8 mouse cellular contexts compared by ENCODE assay signal in the genomic region with DNA sequence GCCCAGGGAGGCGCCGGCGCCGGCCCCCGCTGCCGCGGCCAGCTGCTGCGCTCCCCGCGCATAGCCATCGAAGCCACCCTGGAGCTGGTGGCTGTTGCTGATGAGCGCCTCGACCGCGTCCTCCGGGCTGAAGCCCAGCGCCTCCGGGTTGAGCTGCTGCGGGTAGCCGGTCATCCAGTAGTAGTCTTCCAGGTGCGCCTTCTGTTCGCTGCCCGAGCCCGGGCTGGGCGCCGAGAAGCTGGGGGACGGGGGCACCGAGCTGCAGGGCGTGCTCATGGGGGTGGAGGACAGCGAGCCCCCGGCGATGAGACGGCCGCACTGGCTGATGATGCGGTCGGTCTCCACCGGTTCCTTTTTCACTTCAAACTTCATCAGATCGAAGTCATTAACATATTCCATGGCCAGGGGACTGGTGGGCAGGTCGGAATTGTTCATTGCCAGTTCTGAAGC. TPM values are rescaled to one million over a fixed set of nuclear protein-coding genes. Genes with fewer than 3 reads are reported as not detected.
A peak's percentile ranks its signal among the peaks of the same experiment; 100 is the strongest.
DNase-seq lines count a peak whose midpoint lies in the region; ATAC-seq and TF ChIP-seq lines count a peak whose summit lies in the region.

No protein-coding gene starts in this region.

- no peaks in the 10 kb centered on the region for H3K9me3 ChIP-seq in ES-E14 (ENCODE audit: control insufficient read depth, insufficient read depth, low read depth, low read length)
- no peaks in the 10 kb centered on the region for H3K9me3 ChIP-seq in midbrain, embryonic 12.5 days
- H3K9me3 ChIP-seq in stomach, embryonic 16.5 days (replicated peaks; ENCODE audit: control insufficient read depth, low read length), result no peaks in the 10 kb centered on the region

- H3K4me1 ChIP-seq in ES-E14 (ENCODE audit: control insufficient read depth in 2 of 2, insufficient read depth in 2 of 2, low read length in 2 of 2, poor library complexity in 1 of 2), result no peaks in the 10 kb centered on the region
- peaks cover 24% of the 10 kb centered on the region for H3K4me1 ChIP-seq in midbrain, embryonic 12.5 days
- peaks cover 11% of the 10 kb centered on the region; the same call in 1 of the 2 replicates for H3K4me1 ChIP-seq in stomach, embryonic 16.5 days (ENCODE audit: control insufficient read depth, insufficient read depth, low read length)

- peak overlapping the region; percentile 75 for H3K4me2 ChIP-seq in midbrain, embryonic 12.5 days (replicated peaks)
- peak overlapping the region; percentile 77 for H3K4me2 ChIP-seq in stomach, embryonic 16.5 days (ENCODE audit: low read depth, low read length)

- peak; percentile 24 for ATAC-seq in midbrain, embryonic 12.5 days (ENCODE audit: low FRiP score, low read depth)
- ATAC-seq in stomach, embryonic 16.5 days (ENCODE audit: insufficient read depth, low FRiP score), result peak; percentile 31

- peak overlapping the region; percentile 65 to 77 for H3K4me3 ChIP-seq in ES-E14 (ENCODE audit: insufficient read depth in 1 of 2, low read depth in 1 of 2, low read length in 2 of 2, poor library complexity in 1 of 2, severe bottlenecking in 1 of 2)
- H3K4me3 ChIP-seq in midbrain, embryonic 12.5 days, result peak overlapping the region; percentile 58
- peak overlapping the region; percentile 66 for H3K4me3 ChIP-seq in stomach, embryonic 16.5 days (replicated peaks; ENCODE audit: low read length)

- DNase-seq in 3134 (ENCODE audit: extremely low read depth, insufficient read length, low spot score), result peak; percentile 32
- DNase-seq in ES-E14 (ENCODE audit: low read depth, low spot score), result no peak
- peak; percentile 52 to 62 for DNase-seq in cerebellum, postnatal 36 days
- DNase-seq in gastrocnemius, postnatal 4 days (ENCODE audit: low spot score in 2 of 2), result peak; percentile 36 to 59
- DNase-seq in kidney, postnatal 4 days, result peak; percentile 57 to 73
- no peak for DNase-seq in MN1 (ENCODE audit: low spot score)

- in situ Hi-C loops in ES-E14 (cut with MboI; ENCODE audit: low sequenced_read_pairs in 2 of 2, unreplicated experiment in 2 of 2), result no loop called here

- peaks cover 17% of the 10 kb centered on the region for H3K27me3 ChIP-seq in midbrain, embryonic 12.5 days
- H3K27me3 ChIP-seq in stomach, embryonic 16.5 days (ENCODE audit: control insufficient read depth, insufficient read depth, low read length), result peaks cover 3% of the 10 kb centered on the region; the same call in 1 of the 2 replicates

- H3K9ac ChIP-seq in ES-E14 (ENCODE audit: insufficient read depth, low read depth, low read length, poor library complexity, severe bottlenecking), result no peak overlapping the region
- H3K9ac ChIP-seq in midbrain, embryonic 12.5 days (replicated peaks), result peak overlapping the region; percentile 55
- peak overlapping the region; percentile 82 for H3K9ac ChIP-seq in stomach, embryonic 16.5 days (ENCODE audit: low read length)

- H3K36me3 ChIP-seq in ES-E14 (ENCODE audit: control insufficient read depth, insufficient read depth, low read length, poor library complexity, severe bottlenecking), result no peaks in the 10 kb centered on the region
- H3K36me3 ChIP-seq in midbrain, embryonic 12.5 days, result no peaks in the 10 kb centered on the region
- H3K36me3 ChIP-seq in stomach, embryonic 16.5 days (ENCODE audit: control insufficient read depth, insufficient read depth, low read length), result no peaks in the 10 kb centered on the region

- H3K27ac ChIP-seq in ES-E14 (ENCODE audit: insufficient read depth, low read depth, low read length, poor library complexity, severe bottlenecking), result no peak overlapping the region
- H3K27ac ChIP-seq in midbrain, embryonic 12.5 days (replicated peaks), result peak overlapping the region; percentile 84
- peak overlapping the region; percentile 94 for H3K27ac ChIP-seq in stomach, embryonic 16.5 days (ENCODE audit: low read length)

- WGBS in midbrain, embryonic 12.5 days, result 0% methylated on average over 28 of the region's 39 CpGs
- under 1% methylated on average over 36 of the region's 39 CpGs for WGBS in stomach, embryonic 16.5 days

TF ChIP-seq in ES-E14, 5 proteins besides CTCF, POLR2A, EP300 and RAD21:
- TF ChIP-seq HCFC1 (IDR thresholded peaks at IDR 0.05; ENCODE audit: borderline replicate concordance, insufficient read depth, low read length) (no peak), CHD2 (IDR thresholded peaks at IDR 0.05; ENCODE audit: low read depth, low read length) (no peak), ZC3H11A (IDR thresholded peaks at IDR 0.05; ENCODE audit: borderline replicate concordance, low read depth, low read length) (no peak), MAFK (IDR thresholded peaks at IDR 0.05; ENCODE audit: insufficient read depth, low read depth, low read length) (no peak), ZNF384 (IDR thresholded peaks at IDR 0.05; ENCODE audit: low read depth, low read length) (no peak)
TF ChIP-seq in ES-E14: peak in this region for 0.

RNA-seq across cellular contexts. Expression of a gene that starts 1.2 kb away (rescaled TPM):
- 0.32 and 1.4 TPM in 2 replicates for total RNA-seq in ES-E14 (2012; rRNA removed)
- total RNA-seq in gastrocnemius, postnatal 4 days (2021), result 10 to 100 TPM; 50.9 to 55.1 TPM
- polyA plus RNA-seq in midbrain, embryonic 12.5 days (2016; fragmentation: Nextera tagmentation; extraction: Ambion mirVana), result 5.2 and 6.4 TPM in 2 replicates
- polyA plus RNA-seq in stomach, embryonic 16.5 days (2015; fragmentation: Nextera tagmentation; extraction: Ambion mirVana), result 7.5 and 10.5 TPM in 2 replicates

Comparison
In these comparisons a context has a peak if more than half of its experiments do, and no peak if none do; other contexts are left out.
1. DNase-seq: peak in 3134 (single experiment), cerebellum, postnatal 36 days (2 of 2), gastrocnemius, postnatal 4 days (2 of 2) and kidney, postnatal 4 days (2 of 2); none in ES-E14 (single experiment) and MN1 (single experiment).
2. RNA of a gene that starts 1.2 kb away (total RNA-seq): 50.9 to 55.1 TPM in gastrocnemius, postnatal 4 days; 0.32 to 1.4 TPM in ES-E14; every median in the first group is over 10 times any median in the second.
3. Peak in every context shown above with its lines, with median percentiles within 50 percentile points of each other: H3K4me3 ChIP-seq.